Mouse (Mus musculus) midbrain, postnatal 0 days (tissue): Measurements from ENCODE around the gene Lnp1. TPM values are rescaled to one million over a fixed set of nuclear protein-coding genes. Genes with fewer than 3 reads are reported as not detected.
"Not testable (repeated sequence)": the region's sequence is repeated elsewhere in the genome, so short reads cannot be mapped to it uniquely, and the experiment has no call there.

Experiments
- ATAC-seq: fragments of 200-750 bp; cut with Nextera tagmentation; 2 replicates; pipeline ENCODE4 v1.8.0; 2017; ENCODE audit warnings: moderate number of reproducible peaks, mild to moderate bottlenecking, moderate TSS enrichment, moderate library complexity; ENCODE audit not compliant: low FRiP score
- DNase-seq: peaks from one replicate; pipeline ENCODE4 v3.0.0-alpha.2; 2015; ENCODE audit warnings: low spot score
- H3K27ac ChIP-seq: fragments of 300-500 bp; sonication (generic); 2 replicates; pipeline ENCODE4 v1.5.1; 2014; ENCODE audit warnings: low read depth, mild to moderate bottlenecking, low read length, mixed read lengths
- H3K27me3 ChIP-seq: fragments of 300-500 bp; sonication (generic); 2 replicates; pipeline ENCODE4 v1.6.1; 2014; ENCODE audit warnings: low read length, control low read depth, mixed read lengths; ENCODE audit not compliant: insufficient read depth
- H3K36me3 ChIP-seq: fragments of 300-500 bp; sonication (generic); 2 replicates; pipeline ENCODE4 v1.6.1; 2014; ENCODE audit warnings: low read length, control low read depth, mixed read lengths; ENCODE audit not compliant: insufficient read depth
- H3K4me1 ChIP-seq: fragments of 300-500 bp; sonication (generic); 2 replicates; pipeline ENCODE4 v1.6.1; 2014; ENCODE audit warnings: mild to moderate bottlenecking, control low read depth, antibody characterized with exemption, low read length, mixed read lengths; ENCODE audit not compliant: insufficient read depth
- H3K4me2 ChIP-seq: fragments of 300-500 bp; sonication (generic); 2 replicates; pipeline ENCODE4 v1.6.1; 2014; ENCODE audit warnings: low read depth, mild to moderate bottlenecking, low read length, mixed read lengths; ENCODE audit not compliant: poor library complexity, severe bottlenecking
- H3K4me3 ChIP-seq: fragments of 300-500 bp; sonication (generic); 2 replicates; pipeline ENCODE4 v1.5.1; 2014; ENCODE audit warnings: low read depth, mild to moderate bottlenecking, low read length, moderate library complexity
- H3K9ac ChIP-seq: fragments of 300-500 bp; sonication (generic); replicated peaks from 2 replicates; pipeline ENCODE4 v1.6.1; 2014; ENCODE audit warnings: mild to moderate bottlenecking, low read length, moderate library complexity, mixed read lengths; ENCODE audit not compliant: poor library complexity, severe bottlenecking
- H3K9me3 ChIP-seq: fragments of 300-500 bp; sonication (generic); 2 replicates; pipeline ENCODE4 v1.6.1; 2016; ENCODE audit warnings: low read length, control low read depth
- CTCF ChIP-seq: IDR thresholded peaks from 2 replicates; pipeline ENCODE4 v1.5.1; 2016; ENCODE audit warnings: antibody characterized with exemption, mild to moderate bottlenecking
- WGBS: fragments of 180-500 bp; shearing (Covaris S2); extraction: QIAGEN DNeasy Blood & Tissue Kit; methylation state at CpG from one replicate; pipeline ENCODE4 v1.1.7; 2014; 5-methylcytosine and 5-hydroxymethylcytosine counted together
- polyA plus RNA-seq: library from polyadenylated mRNA; unstranded; fragments of >200 nt; fragmentation: Nextera tagmentation; extraction: Ambion mirVana; gene quantifications from 2 replicates; pipeline ENCODE4 v1.2.1, GENCODE M21; 2015
- total RNA-seq: library from RNA; depleted of rRNA; stranded (reverse); fragments of >200 nt; gene quantifications from 2 replicates; pipeline ENCODE4 v1.2.3, GENCODE M21; 2014

Lnp1 gene
- total and polyA plus RNA-seq, 2 experiments from 2014 or later = 0.73 TPM; not detected in 1

- no peak for TF ChIP-seq CTCF
- Histone ChIP-seq H3K36me3 (no peaks in the 10 kb centered on the region), H3K27ac (no peak overlapping the region), H3K27me3 (no peaks in the 10 kb centered on the region), H3K4me3 (no peak overlapping the region), H3K9ac (no peak overlapping the region), H3K4me1 (no peaks in the 10 kb centered on the region), H3K9me3 (no peaks in the 10 kb centered on the region), H3K4me2 (no peak overlapping the region)
- 90% methylated on average over 7 of the region's 7 CpGs for WGBS
- DNase-seq (no peak), ATAC-seq (no peak)
These were observed 10.6 kb downstream of the Lnp1 start for GRCm38 (mm10) chr16:56917230-56917629.

DNA sequence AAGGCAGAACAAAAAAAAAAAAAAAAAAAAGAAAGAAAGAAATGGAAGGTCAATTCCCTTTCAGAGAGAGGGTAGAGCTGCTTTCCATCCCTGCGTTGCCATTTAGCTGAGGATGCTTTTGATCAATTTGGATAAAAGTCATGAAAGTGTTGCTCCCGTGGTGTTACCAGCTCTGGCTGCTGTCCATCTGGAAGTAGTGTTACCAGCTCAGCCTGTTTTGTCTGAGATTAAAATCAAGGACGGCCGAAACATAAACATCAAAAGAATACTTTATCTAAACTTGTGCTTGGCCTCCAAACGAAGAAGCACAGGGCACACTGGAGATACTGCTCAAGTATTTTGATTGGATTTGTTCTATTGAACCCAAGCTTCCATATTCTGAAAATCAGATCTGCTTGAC is 18.9 kb downstream of the Lnp1 start:
- 58% methylated on average over 5 of the region's 5 CpGs for WGBS
- H3K4me2 ChIP-seq = no peak overlapping the region

DNA sequence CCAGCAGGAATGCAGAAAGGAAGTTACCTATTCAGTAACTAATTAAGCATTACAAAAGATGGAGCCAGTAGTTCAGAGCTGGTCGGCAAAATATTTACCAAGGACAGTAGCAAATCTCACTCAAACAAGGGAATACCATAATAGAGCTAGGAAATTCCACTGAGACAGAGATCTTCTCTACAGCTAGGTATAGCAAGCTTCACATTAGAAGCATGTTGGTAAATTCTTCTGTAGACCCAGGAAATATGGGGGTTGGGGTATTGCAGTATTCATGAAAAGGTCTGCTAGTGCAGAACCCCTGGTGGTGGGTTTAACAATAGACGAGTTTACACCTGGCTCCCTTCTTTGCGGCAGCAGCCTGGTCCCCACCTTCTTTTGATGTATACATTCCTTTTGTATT is 25.7 kb downstream of the Lnp1 start:
- H3K27ac ChIP-seq, H3K9me3 ChIP-seq, DNase-seq, H3K4me1 ChIP-seq, H3K36me3 ChIP-seq, H3K4me2 ChIP-seq, ATAC-seq, H3K4me3 ChIP-seq, H3K9ac ChIP-seq, H3K27me3 ChIP-seq: not testable (repeated sequence)
- WGBS = 67% methylated on average over 3 of the region's 3 CpGs

More for the DNA sequence above, 18.9 kb downstream of the Lnp1 start:
- no peak for TF ChIP-seq CTCF
- no peak for ATAC-seq
- H3K4me1 ChIP-seq = no peaks in the 10 kb centered on the region
- no peaks in the 10 kb centered on the region for H3K9me3 ChIP-seq
- no peak overlapping the region for H3K9ac ChIP-seq
- no peak overlapping the region for H3K27ac ChIP-seq
- H3K36me3 ChIP-seq = no peaks in the 10 kb centered on the region
- H3K27me3 ChIP-seq = no peaks in the 10 kb centered on the region
- DNase-seq = no peak
- no peak overlapping the region for H3K4me3 ChIP-seq

GRCm38 (mm10) chr16:56891583-56891982 is 36.3 kb downstream of the Lnp1 start:
- no peak overlapping the region for H3K9ac ChIP-seq
- no peaks in the 10 kb centered on the region for H3K4me1 ChIP-seq
- no peak for TF ChIP-seq CTCF
- ATAC-seq = no peak
- no peaks in the 10 kb centered on the region for H3K9me3 ChIP-seq
- H3K36me3 ChIP-seq = no peaks in the 10 kb centered on the region
- H3K27ac ChIP-seq = no peak overlapping the region
- WGBS = 93% methylated on average over 5 of the region's 5 CpGs
- DNase-seq = no peak
- H3K4me2 ChIP-seq = no peak overlapping the region
- no peaks in the 10 kb centered on the region for H3K27me3 ChIP-seq
- no peak overlapping the region for H3K4me3 ChIP-seq

DNA sequence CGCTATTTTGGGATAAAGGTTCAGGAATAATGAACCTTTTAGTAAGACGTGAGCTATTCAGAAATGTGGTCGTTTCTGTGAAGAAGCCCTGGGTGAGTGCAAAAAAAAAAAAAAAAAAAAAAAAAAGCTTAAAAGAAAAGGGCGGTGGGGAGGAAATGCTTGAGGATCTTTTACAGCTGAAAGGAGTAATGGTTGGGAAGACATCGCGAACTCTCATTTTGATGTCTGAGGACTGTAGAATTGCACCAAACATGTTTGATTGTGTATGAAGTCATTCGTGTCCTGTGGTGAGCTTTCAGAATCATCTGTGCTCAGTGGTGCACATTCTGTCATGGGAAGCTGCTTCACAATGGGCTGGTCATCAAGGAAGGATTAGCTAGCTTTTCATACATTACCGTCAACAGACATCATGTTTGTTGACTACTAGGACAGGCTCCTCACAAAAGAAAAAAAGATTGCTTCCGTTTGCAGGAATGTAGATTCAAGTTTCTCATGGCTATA is 41.2 kb downstream of the Lnp1 start:
- TF ChIP-seq CTCF = no peak
- peak overlapping the region; percentile 87 for H3K4me2 ChIP-seq
- no peaks in the 10 kb centered on the region for H3K36me3 ChIP-seq
- H3K9me3 ChIP-seq = no peaks in the 10 kb centered on the region
- DNase-seq (peak; percentile 1), ATAC-seq (no peak)
- WGBS = 14% methylated on average over 9 of the region's 9 CpGs
- peak overlapping the region; percentile 42 for H3K9ac ChIP-seq
- no peak overlapping the region for H3K27ac ChIP-seq
- H3K4me1 ChIP-seq = no peaks in the 10 kb centered on the region
- H3K4me3 ChIP-seq = peak overlapping the region; percentile 45
- H3K27me3 ChIP-seq = no peaks in the 10 kb centered on the region

DNA sequence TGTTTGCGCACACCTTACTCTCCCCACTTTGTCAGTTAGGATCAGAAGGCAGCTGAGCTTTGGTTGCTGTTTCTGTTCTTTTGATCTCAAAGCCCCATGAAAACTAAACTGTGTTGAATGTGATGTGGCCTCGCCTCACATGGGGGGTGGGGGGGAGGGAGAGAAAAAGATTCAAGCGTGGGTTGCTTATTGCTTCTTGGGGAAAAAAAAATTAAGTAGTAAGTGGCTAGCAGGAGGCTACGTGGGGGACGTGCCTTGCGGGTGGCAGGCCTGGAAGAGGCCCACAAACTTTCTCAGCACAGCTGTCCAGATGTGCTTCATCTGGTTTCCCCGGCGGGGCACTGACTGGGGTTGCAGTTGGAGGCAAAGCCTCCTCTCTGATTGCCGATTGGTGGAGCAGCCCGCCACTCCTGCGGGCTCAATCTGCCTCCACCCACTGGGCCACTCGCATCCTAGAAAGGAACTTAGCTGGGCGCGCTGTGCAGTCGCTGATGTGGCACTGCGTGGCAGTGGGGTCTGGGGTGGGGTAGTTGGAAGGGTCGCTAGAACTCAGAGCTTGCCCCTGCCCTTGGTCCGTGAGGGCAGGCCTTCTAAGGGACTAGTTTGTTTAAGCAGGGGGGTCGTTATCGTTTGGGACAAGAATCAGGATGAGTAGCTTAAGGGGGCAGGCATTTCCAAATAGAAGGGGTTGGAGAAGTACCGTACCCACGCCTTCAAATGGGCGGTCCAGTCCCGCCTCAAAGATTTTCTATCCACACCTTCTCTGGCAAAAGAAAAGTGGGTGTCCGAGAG is 41.8 kb downstream of the Lnp1 start, which contains the start of gene Tmem45a:
Tmem45a (minus strand) TSS at position 343 of the 792 bp plus-strand sequence.
- Histone ChIP-seq H3K4me3 (peak within 1 kb of the TSS; percentile 45), H3K4me2 (peak within 1 kb of the TSS; percentile 87), H3K9me3 (no peaks in the 10 kb centered on the region), H3K27me3 (no peaks in the 10 kb centered on the region), H3K4me1 (no peaks in the 10 kb centered on the region), H3K9ac (peak within 1 kb of the TSS; percentile 42), H3K27ac (no peak within 1 kb of the TSS), H3K36me3 (no peaks in the 10 kb centered on the region)
- ATAC-seq (peak; percentile 97), DNase-seq (peak; percentile 77)
- whole genome bisulfite sequencing = 4% methylated on average over 25 of the region's 25 CpGs
- no peak for TF ChIP-seq CTCF
